Mouse (Mus musculus) c-Kit-positive CD71-positive TER-119-negative erythroid progenitor cells, embryonic 14.5 days (primary cell): ENCODE data around the gene Psmc3.
"Not testable (repeated sequence)": the region's sequence is repeated elsewhere in the genome, so short reads cannot be mapped to it uniquely, and the experiment has no call there.

Source experiments
- DNase-seq: peaks from one replicate; pipeline ENCODE4 v3.0.0-alpha.2; 2013; ENCODE audit warnings: low read depth

Gene Psmc3

DNA sequence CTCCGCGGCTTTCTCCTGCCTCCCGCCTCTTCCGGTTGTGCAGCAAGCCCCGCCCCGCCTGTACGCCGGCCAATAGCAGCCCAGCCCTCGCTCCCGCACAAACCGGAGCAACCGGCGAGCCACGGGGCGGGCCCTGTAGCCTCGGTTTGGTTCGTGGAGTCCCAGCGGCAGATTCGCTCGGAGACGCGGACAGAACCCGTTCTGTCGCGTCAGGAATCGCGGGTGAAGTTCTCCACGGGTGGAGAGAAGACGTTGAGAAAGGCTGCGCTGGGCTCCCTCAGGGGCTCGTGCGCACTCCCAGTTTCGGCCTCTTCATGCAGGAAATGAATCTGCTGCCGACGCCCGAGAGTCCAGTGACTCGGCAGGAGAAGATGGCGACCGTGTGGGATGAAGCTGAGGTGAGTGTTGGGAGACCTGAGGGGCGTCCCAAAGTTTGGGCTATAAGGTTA, at the start of gene Psmc3:
Psmc3 (plus strand) TSS at position 76 of the 449 bp plus-strand sequence.
- peak; percentile 88 for DNase-seq

DNA sequence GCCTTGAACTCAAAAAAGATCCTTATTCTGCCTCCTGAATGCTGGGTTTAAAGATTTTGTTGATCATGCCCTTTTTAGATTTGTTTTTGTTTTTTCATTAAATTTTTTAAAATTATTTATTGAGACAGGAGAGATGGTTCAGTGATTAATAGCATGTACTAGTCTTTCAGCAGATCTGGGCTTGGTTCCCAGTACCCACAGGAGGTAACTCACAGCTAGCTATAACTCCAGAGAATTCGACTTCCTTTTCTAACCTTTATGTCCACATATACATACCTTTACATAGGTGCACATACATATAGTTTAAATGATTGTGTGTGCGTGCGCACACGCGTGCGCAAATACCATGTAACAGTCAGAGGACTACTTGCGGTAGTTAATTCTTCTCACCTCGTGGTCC, 45.3 kb upstream of the Psmc3 start:
- no peak for DNase-seq

DNA sequence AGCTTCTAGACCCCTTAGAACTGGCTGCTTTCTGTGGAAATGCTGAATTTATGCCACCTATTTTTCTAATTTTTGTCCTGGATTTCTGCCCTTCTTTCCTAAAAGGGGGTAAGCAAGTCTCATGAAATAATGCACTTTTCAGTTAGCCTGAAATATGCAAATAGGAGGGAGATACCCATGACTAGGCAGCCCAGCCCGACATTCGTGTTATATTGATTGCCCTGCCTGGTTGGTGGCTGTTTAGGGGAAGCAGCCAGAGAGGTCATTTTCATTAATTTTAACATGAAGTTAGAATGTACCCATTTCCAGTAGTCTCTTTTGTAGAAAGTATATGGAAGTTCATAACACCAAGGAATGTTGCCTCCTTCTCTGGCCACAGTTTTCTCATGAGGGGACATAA, 39.9 kb upstream of the Psmc3 start:
- DNase-seq: no peak

DNA sequence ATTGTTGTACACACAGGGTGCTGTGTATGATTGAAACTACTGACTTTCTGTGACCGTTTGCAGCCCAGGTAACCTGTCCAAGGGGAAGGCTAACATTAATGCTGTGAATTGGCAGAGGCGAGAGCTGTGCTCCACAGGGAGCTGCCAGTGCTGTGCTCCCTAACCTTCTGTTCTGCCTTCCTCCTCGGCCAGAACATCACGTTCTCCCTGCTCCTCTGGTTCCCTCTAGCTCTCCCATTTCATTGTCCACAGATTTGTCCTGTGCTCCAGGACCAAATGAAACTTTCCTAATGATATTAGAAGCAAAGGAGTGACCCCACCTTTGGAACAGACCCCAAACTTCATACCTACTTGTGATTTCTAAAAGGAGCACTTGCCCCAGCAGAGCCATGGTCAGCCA, 38.4 kb upstream of the Psmc3 start:
- DNase-seq: no peak

- no peak for DNase-seq
Measured at GRCm38 (mm10) chr2:91018061-91018788, 35.6 kb upstream of the Psmc3 start.

DNA sequence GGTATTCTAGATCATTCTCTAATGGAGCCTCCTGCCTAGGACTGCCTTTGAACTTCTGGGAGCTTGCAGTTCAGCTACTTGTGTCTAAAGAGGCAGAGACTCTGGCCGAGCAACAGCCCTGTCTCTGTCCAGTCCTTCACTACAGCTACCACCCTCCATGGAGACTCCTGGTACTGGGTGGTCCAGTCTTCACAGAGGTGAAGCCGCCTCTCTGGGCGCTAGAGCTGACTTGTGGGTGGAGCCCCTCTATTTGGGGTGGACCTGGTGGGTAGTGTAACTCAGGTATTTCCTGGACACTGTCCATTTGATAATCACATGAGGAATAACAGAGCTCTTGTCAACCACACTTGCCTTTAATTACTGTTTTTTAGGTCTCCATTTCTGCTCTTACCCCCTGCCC, 33.9 kb upstream of the Psmc3 start:
- no peak for DNase-seq

GRCm38 (mm10) chr2:91022266-91022665, 31.5 kb upstream of the Psmc3 start:
- not testable (repeated sequence) for DNase-seq

- DNase-seq: no peak
Measured at GRCm38 (mm10) chr2:91023131-91023530, 30.7 kb upstream of the Psmc3 start.

DNA sequence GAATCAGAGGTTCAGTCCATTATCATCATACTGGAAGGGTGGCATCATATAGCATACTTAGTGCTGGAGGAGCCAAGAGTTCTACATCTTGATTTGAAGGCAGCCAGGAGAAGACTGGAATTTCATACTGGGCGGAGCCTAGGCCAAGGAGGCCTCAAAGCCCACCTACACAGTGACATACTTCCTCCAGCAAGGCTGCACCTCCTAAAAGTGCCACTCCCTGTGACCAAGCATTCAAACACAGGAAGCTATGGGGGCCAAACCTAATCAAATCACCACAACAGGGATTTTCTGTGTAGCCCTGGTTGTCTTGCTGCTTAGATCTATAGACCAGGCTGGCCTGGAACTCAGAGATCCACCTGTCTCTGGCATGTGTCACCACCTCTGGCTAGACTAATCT, 29.9 kb upstream of the Psmc3 start:
- no peak for DNase-seq

DNA sequence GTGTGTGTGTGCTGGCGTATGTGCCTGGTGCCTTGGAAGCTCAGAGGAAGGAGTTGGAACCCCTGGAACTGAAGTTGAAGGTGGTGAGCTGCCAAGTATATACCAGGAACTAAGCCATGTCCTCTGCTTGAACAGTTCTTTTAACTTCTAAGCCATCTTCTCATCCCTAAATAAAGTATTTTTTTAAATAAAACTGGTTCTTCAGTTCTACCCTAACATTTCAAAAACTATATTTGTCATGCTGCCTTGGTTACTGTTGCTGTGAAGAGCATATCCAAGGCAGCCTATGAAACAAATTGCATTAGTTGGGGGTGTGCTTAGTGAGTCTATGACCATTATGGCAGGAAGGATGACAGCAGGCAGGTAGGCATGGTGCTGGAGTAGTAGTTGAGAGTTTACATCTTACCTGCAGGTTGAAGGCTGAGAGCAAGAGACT, 28.7 kb upstream of the Psmc3 start:
- no peak for DNase-seq

DNA sequence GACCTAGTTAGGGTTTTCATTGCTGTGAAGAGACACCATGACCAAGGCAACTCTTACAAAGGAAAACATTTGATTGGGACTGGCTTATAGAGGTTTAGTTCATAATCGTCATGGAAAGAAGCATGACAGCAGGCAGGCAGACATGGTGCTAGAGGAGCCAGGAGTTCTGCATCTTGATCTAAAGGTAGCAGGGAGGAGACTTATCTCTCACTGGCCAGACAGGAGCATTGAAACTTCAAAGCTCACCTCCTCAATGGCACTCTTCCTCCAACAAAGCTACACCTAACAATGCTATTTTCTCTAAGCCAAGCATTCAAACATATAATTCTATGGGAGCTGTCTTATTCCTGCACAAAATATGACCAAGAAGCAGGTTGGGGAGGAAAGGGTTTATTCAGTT, 27.3 kb upstream of the Psmc3 start:
- no peak for DNase-seq

- peak; percentile 73 for DNase-seq
Measured at GRCm38 (mm10) chr2:91027391-91028214, 26.2 kb upstream of the Psmc3 start.

DNA sequence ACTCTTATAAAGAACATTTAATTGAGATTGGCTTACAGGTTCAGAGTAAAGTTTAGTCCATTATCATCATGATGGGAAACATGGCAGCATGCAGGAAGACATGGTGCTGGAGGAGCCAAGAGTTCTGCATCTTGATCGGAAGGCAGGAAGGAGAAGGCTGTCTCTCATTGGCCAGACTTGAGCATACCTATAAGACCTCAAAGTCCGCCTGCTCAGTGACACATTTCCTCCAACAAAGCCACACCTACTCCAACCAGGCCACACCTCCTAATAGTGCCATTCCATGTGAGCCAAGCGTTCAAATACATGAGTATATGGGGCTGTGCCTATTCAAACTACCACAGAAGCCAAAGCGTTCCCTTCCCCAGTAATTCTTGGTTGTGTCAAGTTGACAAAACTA, 22.6 kb upstream of the Psmc3 start:
- DNase-seq: no peak

- no peak for DNase-seq
Measured at GRCm38 (mm10) chr2:91033000-91033399, 20.8 kb upstream of the Psmc3 start.

DNA sequence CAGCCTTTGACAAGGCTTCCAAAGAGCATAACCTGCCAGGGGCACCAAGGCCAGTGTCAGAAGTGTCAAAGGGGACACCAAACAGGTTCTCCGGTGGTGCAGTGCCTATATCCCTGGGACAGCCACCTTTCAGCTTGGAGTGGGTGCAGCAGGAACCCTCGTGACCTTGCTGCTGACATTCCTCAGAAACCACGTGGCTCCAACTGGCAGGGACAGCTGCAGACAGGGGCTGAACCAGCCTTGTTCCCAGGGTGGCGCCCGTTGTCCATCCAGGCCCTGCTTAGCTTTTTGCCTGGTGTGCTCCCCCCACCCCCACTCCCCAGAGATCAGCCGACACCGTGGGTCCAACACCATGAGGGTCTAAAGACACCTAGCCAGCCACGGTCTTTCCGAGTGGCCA, 18.4 kb upstream of the Psmc3 start, which contains the start of gene Rapsn:
Rapsn (plus strand) TSS at position 236 of the 400 bp plus-strand sequence.
- DNase-seq: no peak

DNA sequence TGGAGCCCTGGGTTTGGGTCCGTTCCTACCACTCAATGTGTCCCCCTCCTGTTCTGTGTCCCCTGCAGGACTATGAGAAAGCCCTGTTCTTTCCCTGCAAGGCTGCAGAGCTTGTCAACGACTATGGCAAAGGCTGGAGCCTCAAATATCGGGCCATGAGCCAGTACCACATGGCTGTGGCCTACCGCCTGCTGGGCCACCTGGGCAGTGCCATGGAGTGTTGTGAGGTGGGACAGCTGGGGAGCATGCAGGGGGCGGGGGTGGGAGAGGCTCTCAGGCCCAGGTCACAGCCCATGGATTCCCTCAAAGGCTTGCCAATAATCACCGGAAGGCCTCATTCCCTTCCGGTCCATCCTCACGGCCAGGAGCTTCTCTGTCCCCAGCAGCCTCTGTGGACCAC, 12.0 kb upstream of the Psmc3 start:
- no peak for DNase-seq

DNA sequence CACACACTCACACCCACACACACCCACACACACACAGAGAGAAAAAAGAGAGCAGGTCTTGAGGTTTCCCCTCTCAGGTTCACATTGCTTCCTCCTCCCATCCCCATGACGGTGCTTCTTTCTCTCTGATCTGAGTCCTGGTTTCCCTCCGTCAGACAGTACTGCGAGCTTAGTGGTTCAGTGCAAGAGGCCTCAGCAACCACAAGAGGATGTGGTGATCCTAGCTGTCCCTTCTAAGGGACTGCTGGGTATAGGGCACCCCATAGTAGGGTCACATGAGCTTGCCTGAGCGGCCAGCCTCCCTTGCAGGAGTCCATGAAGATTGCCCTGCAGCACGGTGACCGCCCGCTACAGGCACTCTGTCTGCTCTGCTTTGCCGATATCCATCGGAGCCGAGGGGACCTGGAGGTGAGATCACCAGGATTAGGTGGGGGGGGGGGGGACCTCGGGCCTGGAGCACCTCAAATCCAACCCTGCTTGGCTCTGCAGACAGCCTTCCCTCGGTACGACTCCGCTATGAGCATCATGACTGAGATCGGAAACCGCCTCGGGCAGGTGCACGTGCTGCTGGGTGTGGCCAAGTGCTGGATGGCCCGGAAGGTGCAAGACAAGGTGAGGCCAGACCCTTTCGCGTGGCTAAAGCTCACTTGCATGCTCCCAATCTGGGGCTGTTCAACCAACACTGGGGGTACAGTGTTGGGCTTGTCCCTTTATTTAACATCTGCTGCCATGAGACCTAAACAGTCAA, 11.0 kb upstream of the Psmc3 start:
- DNase-seq: no peak

DNA sequence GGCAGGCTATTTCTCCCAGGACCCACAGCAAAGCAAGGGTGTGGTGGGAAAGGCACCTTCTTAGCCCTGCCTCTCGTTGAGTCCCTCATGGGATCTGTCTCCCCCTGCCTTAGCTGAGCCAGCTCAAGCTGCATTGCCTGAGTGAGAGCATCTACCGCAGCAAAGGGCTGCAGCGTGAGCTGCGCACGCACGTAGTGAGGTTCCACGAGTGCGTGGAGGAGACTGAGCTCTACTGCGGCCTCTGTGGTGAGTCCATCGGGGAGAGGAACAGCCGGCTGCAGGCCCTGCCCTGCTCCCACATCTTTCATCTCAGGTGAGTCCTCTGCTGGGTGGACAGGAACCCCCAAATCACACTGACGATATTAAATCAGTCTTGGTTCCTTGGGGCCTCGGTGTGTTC, 9.1 kb upstream of the Psmc3 start:
- DNase-seq: no peak

DNA sequence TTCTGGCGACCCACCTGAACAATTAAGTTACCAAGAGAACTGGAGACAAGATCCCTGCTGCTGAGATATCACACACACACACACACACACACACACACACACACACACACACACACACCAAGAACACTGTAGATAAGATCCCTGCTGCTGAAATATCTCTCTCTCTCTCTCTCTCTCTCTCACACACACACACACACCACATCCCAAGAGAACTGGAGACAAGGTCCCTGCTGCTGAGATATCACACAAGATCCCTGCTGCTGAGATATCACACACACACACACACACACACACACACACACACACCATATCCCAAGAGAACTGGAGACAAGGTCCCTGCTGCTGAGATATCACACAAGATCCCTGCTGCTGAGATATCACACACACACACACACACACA, 8.0 kb upstream of the Psmc3 start:
- not testable (repeated sequence) for DNase-seq

DNA sequence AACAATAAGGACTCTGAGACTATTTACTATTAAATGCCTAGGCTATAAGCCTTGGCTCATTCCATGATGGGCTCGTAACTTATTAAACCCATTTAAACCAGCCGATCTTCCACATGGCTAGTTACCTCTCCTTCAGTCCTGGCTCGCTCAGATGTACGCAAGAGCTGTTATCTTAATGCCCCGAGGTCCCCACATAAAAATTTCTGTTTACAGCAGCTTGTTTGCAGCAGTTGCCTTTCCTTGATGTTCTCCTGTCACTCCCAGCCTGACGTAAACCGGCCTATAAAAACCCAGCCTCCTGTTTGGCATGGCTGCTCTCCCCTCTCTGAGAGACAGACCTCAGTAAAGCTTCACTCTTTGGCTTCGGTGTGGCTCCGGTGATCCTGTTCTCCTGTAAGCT, 6.5 kb upstream of the Psmc3 start:
- no peak for DNase-seq

- no peak for DNase-seq
Measured at GRCm38 (mm10) chr2:91051917-91052316, 1.9 kb upstream of the Psmc3 start.

GRCm38 (mm10) chr2:91052752-91053151, 1.1 kb upstream of the Psmc3 start:
- no peak for DNase-seq
